Mouse (Mus musculus) frontal cortex, postnatal 25 days (tissue): ENCODE data around the gene Purb.
"Not testable (repeated sequence)": the region's sequence is repeated elsewhere in the genome, so short reads cannot be mapped to it uniquely, and the experiment has no call there.

Experiments used
- DNase-seq, 2 experiments: peaks; one replicate each; pipeline ENCODE4 v3.0.0; 2022; ENCODE audit warnings: low spot score in 2 of 2

The Purb gene

DNA sequence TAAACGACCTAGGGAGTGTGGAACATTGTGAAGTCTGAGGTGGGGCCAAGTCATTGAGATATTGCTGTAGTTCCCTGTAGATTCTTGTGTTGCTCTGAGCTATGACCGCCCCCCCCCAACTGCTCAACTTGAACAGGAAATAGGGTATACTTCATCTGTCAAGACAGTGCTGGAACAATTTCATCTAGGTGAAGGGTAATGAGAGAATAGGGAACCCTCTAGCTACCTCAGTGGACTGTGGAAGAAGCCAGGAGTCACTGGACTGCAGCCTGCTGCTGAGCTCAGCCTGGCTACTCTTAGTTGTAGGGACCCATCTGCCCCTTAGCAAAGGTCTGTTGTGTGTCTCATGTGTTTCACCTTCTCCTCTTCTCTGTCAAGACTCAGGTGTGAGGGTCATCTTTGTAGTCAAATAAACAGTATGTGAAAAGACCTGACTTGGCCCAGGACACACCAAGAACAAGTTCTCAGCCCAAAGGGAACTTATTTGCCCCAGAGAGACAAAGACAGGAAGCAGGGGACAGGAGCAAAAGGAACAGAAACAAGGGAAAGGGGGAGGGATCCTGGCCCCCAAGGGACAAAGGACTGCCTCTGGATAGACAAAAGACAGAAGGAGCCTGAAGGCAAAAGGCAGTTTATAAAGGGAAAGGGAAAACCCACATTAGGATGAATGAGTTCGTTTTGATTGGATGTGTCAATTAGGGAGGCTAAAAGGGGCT is 8.7 kb upstream of the Purb start:
- no peak for DNase-seq

DNA sequence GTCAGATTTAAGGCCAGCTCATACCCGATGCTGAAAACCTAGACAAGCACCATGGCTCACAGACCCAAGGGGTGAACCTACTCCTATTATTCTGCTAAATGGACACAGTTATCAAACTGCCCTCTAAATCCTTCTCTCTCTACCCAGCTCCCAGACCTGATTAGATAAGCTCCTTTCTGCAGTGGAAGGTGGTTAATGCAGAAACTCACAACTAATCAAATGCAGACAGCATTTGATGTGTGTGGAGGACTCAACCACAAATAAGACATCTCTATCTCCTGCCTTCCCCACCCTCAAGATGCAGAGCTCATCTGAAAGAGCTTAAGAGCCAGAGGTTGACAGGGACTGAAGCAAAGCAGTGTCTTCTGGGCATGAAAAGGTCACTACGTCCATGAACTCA is 7.4 kb upstream of the Purb start:
- no peak for DNase-seq

DNA sequence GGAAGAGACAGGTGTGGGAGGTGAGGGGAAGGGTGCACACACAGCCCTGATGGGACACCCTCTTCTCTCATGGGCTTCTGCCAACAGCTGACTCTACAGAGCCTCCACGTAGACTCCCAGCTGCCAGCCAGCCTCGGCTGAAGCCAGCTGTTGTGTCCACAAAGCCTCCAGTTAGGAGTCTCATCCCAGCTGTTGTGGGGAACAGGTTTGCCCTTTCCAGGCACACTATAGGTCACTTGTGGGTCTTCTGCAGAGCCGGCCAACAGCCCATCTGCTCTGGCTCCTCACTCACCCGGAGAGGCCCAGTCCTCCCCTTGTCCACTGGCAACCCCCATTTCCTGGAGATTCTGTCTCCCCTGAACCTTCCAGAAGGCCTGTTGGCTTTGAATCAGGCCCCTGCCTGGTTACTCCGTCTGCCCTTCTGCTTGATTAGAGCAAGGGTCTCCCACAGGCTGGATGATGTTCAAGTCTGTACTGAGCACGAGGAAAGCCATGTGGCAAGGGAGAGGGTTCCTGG is 6.0 kb upstream of the Purb start:
- DNase-seq = no peak

DNA sequence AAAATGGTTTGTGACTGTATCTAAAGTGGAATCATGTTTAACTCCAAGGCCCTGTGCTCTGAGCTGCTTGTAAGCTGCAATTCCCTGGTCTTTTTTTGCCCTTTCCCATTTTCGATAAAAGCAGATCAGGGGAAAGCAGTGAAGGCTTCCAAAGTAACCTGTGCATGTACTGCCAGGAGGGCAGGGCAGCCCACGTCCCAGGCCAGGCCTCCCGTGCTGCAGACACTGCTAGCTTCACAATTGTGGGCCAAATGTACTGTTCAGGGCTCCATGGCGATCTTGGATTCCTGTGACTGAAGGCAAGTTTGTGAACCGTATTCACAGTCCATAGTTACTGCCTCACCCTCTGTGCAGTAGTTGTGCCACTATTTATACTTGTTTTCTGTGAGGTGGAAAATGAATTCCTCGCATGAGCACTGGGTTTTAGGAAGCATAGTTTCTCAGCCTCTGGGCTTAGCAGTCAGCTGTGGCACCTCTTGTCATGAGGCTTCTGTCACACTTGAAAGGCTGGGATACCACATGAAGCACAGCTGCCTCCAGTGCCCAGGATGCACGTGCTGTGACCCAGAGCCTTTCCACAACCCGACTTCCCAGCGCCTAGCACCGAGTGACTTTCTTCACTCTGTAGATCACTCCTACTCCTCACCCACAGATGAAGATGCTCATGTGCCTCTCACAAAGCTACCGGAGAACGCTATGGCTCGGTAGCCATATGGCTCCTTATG is 5.1 kb upstream of the Purb start:
- DNase-seq = no peak

DNA sequence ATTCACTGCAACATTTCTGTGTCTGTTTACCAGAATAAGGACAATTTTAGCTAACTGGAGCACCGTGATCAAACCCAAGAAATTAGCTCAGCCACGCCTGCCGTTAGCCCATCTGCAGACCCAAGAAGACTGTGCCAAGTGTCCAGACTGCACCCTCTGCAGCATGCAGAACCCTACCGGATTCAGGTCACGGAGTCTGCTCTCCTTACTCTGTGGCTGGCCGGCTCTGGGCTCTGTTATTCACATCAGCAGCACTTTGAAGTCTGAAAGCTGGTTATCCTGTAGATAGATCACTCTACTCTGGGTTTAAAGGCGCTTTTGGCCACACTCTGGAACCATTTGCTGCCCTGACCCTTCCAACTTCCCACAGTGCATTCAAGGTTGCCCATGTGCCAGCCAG is 4.5 kb upstream of the Purb start:
- no peak for DNase-seq

DNA sequence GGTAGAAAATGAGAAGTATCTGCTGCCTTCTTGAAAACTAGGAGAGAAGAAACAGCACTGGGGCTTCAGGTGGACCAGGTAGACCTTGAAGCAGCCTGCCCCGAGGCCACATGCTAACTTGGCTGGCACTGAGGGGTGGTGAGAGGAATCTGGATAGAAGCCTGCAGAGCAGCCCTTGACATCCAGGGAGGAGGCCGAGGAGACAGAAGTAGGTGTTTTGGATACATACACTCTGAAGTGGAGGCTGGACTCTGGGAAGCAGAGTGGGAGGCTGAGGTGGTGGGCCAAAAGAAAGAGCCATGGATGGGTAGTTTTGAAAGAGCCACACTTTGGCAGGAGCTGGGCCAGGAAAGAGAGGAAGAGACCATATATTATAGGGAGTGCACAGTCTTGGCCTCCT is 3.5 kb upstream of the Purb start:
- DNase-seq = no peak

DNA sequence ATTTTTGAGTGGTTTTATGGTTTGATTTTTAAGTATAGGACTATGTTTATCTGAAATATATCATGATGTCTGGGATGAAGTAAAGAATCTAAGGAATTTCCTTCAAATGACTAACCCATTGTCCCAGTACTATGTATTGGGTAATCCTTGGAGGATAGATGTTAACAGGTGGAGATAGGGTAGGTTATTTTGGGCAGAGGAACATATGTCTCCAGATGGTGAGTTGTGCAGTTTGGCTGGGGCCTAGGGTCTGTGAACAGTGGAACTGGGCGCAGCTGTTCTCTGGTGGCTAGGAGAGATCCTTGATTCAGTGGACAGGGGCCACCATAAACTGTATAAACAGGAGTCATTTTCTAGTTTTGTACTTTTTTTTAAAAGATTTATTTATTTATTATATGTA is 1.6 kb upstream of the Purb start:
- DNase-seq = no peak

DNA sequence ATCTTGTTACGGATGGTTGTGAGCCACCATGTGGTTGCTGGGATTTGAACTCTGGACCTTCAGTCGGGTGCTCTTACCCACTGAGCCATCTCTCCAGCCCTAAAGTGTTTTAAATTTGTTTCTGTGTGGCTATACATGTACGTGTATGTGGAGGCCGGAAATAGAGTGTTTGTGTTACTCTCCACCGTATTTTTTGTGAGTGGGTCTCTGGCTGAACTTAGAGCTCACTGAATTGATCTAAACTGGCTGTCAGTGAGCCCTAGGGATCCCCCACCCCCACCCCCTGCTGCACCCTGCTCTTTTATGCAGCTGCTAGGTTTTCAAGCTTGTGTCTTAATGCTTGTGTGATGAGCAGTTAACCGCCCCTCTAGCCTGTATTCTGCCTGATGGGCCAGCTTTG is 1.2 kb upstream of the Purb start:
- no peak for DNase-seq

DNA sequence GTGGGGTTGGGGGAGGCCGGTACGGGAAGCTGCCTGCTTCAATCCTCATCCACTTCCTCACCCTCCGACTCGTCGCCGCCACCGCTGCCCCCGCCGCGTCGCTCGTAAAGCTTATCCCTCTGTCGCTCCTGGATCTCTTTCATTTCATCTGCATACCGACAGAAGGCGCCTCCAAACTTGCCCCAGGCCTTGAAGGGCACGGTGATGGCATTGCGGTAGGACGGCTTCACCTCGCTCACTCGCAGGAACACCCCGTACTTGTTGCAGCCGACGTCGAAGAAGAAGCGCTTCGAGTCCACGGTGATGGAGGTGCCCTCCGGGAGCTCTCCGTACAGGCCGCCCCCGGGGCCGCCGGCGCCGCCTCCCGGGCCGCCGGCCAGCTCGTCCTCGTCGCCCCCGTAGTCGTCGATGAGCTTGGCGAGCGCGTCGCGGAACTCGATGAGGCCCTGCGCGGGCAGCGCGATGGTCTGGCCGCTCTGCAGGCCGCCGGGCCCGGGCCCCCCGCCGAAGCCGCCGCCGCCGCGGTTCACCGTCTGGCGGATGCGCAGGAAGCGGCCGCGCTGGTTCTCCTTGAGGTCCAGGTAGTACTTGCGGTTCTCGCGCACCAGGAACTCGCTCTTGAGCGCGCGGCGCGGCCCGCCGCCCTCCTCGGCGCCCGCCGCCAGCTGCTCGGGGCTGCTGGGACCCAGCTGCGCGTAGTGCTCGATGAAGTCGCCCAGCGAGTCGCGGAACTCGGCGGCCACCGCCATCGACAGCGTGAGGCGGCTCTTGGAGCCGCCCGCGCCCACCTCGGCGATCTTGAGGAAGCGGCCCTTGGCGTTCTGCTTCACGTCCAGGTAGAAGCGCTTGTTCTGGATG is 614 bp downstream of the Purb start:
- DNase-seq = peak; percentile 29 to 38

DNA sequence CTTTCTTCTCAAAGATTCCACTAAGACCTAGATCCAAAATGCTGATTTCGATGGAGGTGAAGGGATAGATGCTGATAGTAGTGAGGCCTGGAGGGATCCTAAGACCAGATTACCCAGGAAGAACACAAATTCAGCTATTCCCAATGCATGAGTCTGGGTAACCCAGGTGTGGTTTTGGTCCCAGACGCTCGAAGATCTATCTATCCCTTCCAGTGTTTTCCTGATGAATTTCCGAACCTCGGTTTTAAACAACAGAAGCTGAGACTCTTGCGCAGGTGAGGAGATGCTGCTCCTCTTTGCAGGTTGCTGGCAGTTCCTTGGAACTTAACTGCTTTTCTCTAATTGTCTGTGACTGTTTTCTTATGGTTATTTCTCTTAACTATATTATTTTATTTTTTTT is 1.3 kb downstream of the Purb start:
- DNase-seq = no peak

DNA sequence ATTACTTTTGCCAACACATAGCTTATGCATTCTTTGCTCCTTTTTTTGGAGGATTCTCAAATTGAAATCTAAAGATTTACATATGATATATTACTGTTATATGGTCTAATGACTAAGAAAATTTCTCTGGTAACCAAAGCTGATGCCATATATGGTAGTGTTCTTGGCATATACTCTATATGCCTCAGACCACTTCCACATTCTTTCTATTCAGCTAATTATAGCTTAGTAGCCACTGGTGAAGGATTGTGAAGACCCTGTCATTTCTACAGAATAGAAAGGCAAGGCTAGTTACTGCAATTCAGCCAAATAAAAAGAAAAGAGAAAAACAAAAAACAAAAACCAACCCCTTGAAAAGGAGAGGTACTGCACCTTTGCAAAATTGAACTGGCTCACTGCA is 3.6 kb downstream of the Purb start:
- DNase-seq = no peak

DNA sequence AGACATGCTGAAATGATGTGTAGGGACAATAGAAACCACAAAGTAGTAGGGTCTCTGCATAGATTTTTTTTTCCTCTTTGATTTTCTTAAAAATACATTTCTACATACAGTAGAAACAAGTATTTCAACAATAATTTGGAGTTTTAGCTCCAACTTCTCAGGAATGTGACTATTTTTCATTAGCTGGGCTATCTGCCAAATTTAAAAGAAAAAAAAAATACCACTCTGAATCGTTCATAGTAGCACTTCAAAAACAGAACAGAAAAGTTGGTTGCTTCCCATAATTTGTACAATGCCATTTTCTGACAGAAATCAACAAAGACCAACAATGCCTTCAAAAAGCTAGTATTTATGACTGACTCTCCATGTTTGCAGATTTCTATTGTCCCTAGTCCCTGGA is 4.2 kb downstream of the Purb start:
- no peak for DNase-seq

DNA sequence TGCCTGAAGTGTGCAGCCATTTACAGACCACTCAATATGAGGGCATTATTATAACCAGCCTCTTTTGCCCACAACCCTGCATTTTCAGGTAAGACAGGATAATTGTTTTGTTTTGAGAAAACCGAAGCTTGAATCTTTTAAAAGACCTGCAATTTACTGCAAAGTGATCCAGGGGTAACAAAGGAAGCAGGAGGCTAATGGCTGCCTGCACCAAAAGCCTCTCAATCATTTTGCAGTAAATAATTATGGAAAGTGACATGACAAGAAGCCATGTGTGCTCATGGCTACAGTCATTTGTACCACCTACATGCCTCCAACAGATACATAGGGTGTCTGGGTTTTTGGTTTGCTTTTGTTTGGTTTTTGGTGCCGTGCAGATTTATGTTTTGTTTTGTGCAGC is 4.7 kb downstream of the Purb start:
- no peak for DNase-seq

DNA sequence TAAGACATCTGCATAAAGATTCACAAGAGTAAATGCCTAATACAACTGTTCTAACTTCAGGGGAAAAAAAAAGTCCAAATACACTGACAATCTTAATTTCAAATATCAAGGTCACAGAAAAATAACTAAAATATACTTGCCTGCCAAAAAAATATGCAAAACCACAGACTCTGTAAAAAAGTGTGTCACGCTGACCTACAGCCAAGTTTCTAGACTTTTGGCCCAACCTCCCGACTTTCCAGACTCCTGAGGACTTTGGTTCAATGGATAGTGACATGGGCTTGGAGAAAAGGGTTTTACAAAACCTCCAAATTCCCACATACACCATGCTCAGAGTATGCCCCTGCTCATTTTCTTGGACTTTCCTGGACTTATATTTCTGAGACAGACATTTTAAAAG is 7.2 kb downstream of the Purb start:
- DNase-seq = no peak

DNA sequence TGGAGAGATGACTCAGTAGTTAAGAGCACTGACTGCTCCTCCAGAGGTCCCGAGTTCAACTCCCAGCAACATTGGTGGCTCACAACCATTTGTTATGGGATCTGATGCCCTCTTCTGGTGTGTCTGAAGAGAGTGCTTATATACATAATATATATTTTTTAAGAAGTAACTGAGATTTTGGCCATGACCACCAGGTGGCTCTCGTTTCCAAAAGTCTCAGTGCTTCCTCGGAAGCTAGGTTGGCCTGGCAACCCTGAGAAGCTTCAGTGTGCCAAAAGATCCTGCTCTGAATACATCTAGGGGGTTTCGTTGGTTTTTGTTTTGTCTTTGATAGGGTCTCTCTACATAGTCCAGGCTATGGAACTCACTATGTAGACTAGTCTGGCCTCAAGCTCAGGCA is 10.6 kb downstream of the Purb start:
- DNase-seq = peak; percentile 37 to 50

DNA sequence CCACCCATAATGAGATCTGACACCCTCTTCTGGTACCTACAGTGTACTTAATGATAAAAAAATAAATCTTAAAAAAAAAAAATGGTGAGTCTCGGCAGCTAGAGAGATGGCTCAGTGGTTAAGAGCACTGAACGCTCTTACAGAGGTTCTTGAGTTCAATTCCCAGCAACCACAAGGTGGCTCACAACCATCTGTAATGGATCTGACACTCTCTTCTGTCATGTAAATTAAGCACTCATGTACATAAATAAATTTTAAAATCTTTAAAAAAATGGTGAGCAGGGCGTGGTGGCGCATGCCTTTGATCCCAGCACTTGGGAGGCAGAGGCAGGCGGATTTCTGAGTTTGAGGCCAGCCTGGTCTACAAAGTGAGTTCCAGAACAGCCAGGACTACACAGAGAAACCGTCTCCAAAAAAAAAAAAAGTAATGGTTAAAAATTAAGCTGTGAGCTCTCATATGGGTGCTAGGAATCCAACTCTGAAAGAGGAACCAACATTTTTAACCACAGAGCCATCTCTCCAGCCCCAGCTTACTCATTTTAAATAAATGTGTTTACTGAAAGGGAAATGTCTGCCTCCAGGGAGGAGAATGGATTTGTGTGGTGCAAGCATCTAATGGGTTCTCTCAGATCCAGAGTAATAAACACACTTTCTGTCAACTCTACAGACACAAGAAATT is 12.4 kb downstream of the Purb start:
- DNase-seq = no peak

DNA sequence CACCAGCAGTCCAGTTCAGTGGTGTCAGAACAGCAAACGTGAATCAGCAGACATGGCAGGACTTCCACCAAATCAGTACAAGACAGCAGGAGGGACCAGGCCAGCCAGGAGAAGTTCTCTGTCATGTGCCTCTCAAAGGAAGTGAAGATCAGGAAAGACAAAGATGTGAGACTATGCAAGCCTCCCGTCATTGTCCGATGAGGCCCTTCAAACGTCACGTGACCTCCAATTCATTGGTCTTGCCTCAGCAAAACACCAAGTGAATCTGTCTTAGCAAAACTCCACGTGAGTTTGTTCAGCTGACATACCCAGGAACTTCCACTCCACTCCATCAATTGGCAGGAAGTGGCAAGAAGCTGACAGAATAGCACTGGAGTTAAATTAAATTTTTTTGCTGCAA is 19.6 kb downstream of the Purb start:
- no peak for DNase-seq

DNA sequence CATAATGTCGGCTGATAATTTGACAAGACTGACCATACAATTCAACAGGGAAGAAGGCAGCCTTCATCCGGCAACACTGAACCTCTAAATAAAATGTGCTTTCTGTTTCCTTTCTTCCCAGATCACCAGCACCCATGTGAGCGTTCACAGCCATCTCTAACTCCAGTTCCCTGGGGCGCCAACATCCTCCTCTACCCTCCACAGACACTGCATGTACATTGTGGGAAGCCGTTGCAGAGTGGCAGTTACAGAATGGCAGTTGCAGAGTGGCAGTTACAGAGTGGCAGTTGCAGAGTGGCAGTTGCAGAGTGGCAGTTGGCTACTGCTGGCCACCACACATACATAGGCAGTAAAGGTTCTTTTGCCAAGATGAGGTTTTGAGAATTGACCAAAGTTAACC is 27.6 kb downstream of the Purb start:
- DNase-seq = not testable (repeated sequence)

DNA sequence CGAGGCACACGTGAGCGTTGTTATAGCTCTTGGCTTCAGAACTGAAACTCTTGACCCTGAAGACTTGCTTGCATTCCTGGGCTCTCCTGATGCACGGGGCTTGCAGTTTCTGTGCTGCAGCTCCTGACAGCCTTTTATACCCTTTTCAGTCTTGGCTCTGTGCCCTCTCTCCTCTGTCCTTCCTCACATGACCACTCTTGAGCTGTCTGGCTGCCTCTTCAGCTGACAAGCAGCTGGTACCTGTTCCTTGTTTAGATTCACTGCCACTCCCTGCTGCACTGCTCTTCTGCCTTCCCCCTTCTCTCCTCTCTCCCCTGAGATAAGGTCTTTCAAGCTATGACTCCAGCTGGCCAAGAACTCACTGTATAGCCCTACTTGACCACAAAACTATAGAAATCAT is 28.2 kb downstream of the Purb start:
- no peak for DNase-seq

DNA sequence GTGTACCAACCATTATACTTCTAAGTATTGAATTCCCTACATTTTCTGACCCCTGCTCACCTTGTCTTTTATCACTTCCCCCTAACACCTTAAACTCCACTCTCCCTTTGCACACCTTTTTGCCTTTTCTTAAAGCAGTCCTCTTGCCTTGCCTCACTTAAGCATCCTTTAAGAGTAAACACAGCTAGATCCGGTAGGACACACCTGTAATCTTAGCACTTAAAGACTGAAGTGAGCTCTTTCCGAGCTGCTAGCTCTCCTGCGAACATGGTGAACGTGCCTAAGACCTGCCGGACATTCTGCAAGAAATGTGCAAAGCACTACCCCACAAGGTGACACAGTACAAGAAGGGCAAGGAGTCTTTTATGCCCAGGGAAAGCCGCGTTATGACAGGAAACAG is 29.8 kb downstream of the Purb start:
- no peak for DNase-seq

DNA sequence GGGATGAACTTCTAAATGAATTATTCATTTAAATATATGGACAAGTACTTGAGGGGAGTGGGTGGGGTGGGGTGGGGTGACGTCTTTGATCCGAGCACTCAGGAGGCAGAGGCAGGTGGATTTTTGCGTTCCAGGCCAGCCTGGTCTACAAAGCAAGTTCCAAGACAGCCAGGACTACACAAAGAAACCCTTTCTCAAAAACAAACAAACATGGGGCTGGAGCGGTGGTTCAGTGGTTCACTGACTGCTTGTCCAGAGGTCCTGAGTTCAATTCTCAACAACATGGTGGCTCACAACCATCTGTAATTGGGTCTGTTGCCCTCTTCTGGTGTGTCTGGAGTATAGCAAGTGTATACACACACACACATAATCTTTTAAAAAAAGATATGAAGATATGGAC is 30.3 kb downstream of the Purb start:
- DNase-seq = no peak
